Comparison of ENCODE assay signal across 9 mouse cellular contexts in genomic region chr16:91864646-91865332, GRCm38 (mm10).
DNase-seq lines count a peak whose midpoint lies in the region; ATAC-seq and TF ChIP-seq lines count a peak whose summit lies in the region.
"Had no signal": no experiment of that assay in that cellular context is flagged by ENCODE, and none has a peak within 500 bp of the region (broad histone marks: within the 10 kb centered on the region; RNA-seq: fewer than 3 reads in every experiment).

No protein-coding gene starts in this region.

- H3K27me3 ChIP-seq in hindbrain, embryonic 10.5 days (ENCODE audit: insufficient read depth, poor library complexity, severe bottlenecking): no peaks in the 10 kb centered on the region
- H3K27me3 ChIP-seq in hindbrain, postnatal 0 days (ENCODE audit: insufficient read depth, low read length): no peaks in the 10 kb centered on the region
- H3K27me3 ChIP-seq: hindbrain, embryonic 15.5 days had no signal

- no peak for TF ChIP-seq CTCF in hindbrain, postnatal 0 days (IDR thresholded peaks at IDR 0.05; ENCODE audit: low read depth)

- intact Hi-C loops in heart, postnatal 14 days (cut with DNase I): no loop called here

- H3K27ac ChIP-seq in hindbrain, embryonic 10.5 days: peak overlapping the region; percentile 70; the same call in 1 of the 2 replicates
- no peak overlapping the region for H3K27ac ChIP-seq in hindbrain, postnatal 0 days
- peak overlapping the region; percentile 17; the same call in 1 of the 2 replicates for H3K27ac ChIP-seq in brown adipose tissue, adult 24 weeks (replicated peaks; ENCODE audit: low read depth, low read length)
- H3K27ac ChIP-seq: hindbrain, embryonic 15.5 days had no signal

- no peak for DNase-seq in hindbrain, embryonic 10.5 days (ENCODE audit: low spot score)
- no peak for DNase-seq in hindbrain, postnatal 0 days (ENCODE audit: low spot score)
- DNase-seq in heart, postnatal 14 days: peak; percentile 24 to 42
- no peak for DNase-seq in adrenal gland, postnatal 4 days (ENCODE audit: low spot score in 2 of 2)
- DNase-seq in cerebellum, postnatal 25 days: no peak
- DNase-seq in cerebellum, postnatal 10 days: no peak

- H3K9me3 ChIP-seq in hindbrain, embryonic 10.5 days: no peaks in the 10 kb centered on the region
- no peaks in the 10 kb centered on the region for H3K9me3 ChIP-seq in hindbrain, postnatal 0 days (ENCODE audit: low read length)
- H3K9me3 ChIP-seq: hindbrain, embryonic 15.5 days had no signal

- H3K9ac ChIP-seq in hindbrain, postnatal 0 days (replicated peaks; ENCODE audit: low read length): no peak overlapping the region
- H3K9ac ChIP-seq: hindbrain, embryonic 15.5 days had no signal

- H3K4me3 ChIP-seq in hindbrain, embryonic 10.5 days: no peak overlapping the region
- no peak overlapping the region for H3K4me3 ChIP-seq in hindbrain, postnatal 0 days (ENCODE audit: low read length)
- H3K4me3 ChIP-seq in brown adipose tissue, adult 24 weeks (ENCODE audit: insufficient read depth, low read depth, low read length): no peak overlapping the region
- H3K4me3 ChIP-seq: hindbrain, embryonic 15.5 days had no signal

- no peak for ATAC-seq in hindbrain, postnatal 0 days
- ATAC-seq in megakaryocyte progenitor cell, adult 5-6 weeks (replicated peaks; ENCODE audit: poor library complexity): peak; percentile 79

- 83% methylated on average over 10 of the region's 10 CpGs for WGBS in hindbrain, embryonic 10.5 days
- WGBS in hindbrain, postnatal 0 days: 66% methylated on average over 10 of the region's 10 CpGs

- H3K4me2 ChIP-seq in hindbrain, postnatal 0 days (ENCODE audit: low read depth, low read length): no peak overlapping the region
- H3K4me2 ChIP-seq: hindbrain, embryonic 15.5 days had no signal

- peaks cover 35% of the 10 kb centered on the region for H3K4me1 ChIP-seq in hindbrain, embryonic 10.5 days (replicated peaks)
- peaks cover 21% of the 10 kb centered on the region for H3K4me1 ChIP-seq in hindbrain, postnatal 0 days (ENCODE audit: insufficient read depth, low read length)
- peaks cover 24% of the 10 kb centered on the region for H3K4me1 ChIP-seq in brown adipose tissue, adult 24 weeks (ENCODE audit: control insufficient read depth, insufficient read depth, insufficient read length, low read length)

- H3K36me3 ChIP-seq in hindbrain, embryonic 10.5 days: peaks cover 97% of the 10 kb centered on the region
- peaks cover 42% of the 10 kb centered on the region; the same call in 1 of the 2 replicates for H3K36me3 ChIP-seq in hindbrain, postnatal 0 days (ENCODE audit: insufficient read depth, low read length)

Comparison
In these comparisons a context has a peak if more than half of its experiments do, and no peak if none do; other contexts are left out.
1. DNase-seq: peak in heart, postnatal 14 days (2 of 2); none in hindbrain, embryonic 10.5 days (single experiment), hindbrain, postnatal 0 days (single experiment), adrenal gland, postnatal 4 days (0 of 2), cerebellum, postnatal 25 days (0 of 2) and cerebellum, postnatal 10 days (0 of 2).